ENCODE assay signal across 1 mouse cellular context in the genomic region with DNA sequence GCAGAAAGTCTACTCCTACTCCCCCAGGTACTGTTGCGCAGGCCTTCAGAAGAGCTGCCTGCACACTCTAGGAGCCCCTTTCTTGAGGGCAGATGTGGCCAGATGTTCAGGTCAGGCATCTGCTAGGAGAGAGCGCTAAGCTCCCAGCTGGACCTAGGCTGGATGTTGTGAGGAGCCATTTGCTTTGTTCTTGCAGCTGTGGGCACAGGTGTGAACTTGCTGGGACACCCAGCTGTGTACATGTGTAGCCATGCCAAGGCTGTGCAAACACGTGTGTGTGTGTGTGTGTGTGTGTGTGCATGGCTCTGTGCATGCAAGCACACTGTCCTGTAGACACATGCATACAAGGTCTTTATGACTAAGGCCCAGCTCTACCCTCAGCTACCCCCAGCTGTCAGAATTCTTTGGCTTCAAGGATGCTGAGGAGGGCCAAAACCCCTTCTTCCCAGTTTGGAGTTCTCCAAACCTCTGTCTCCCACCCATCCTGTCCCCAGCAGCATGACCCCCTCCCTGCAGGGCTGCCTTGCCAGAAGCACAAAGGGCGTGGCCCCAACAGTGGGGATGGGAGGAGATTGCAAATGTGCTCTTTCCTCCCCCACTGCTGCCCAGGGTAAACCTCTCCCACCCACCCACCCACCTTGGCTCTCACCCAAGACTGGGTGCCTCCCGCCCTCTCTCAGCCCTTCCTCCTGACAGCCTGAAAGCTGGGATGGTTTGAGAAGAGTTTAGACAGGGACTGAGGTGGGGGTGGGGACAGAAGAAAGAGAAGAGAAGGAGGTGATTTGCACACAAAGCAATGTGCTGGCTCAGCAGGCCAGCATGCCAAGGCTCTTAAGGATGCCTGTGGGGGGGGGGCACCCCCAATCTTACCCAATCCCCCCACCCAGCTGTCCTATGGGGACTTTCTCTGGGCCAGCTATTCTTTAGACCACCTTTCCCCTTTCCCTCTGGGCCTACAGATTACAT.
TF ChIP-seq lines count a peak whose summit lies in the region.

No protein-coding gene starts in this region.

TF ChIP-seq in ES-E14, 5 proteins besides CTCF, POLR2A, EP300 and RAD21:
- TF ChIP-seq HCFC1 (IDR thresholded peaks at IDR 0.05; ENCODE audit: borderline replicate concordance, insufficient read depth, low read length) (no peak), MAFK (IDR thresholded peaks at IDR 0.05; ENCODE audit: insufficient read depth, low read depth, low read length) (peak; percentile 56; the same call in 1 of the 2 replicates)
